Mouse (Mus musculus): ENCODE measurements around the gene Mrpl37.

GRCm38 (mm10) chr4:107019027-107019426, 47.6 kb downstream of the Mrpl37 start:
- TF ChIP-seq POLR2A (IDR thresholded peaks at IDR 0.05; ENCODE audit: borderline replicate concordance, low read depth, low read length) (no peak), CTCF (IDR thresholded peaks at IDR 0.05; ENCODE audit: low read depth, low read length) (no peak)
